Comparison of ENCODE assay signal across 13 mouse cellular contexts in the genomic region with DNA sequence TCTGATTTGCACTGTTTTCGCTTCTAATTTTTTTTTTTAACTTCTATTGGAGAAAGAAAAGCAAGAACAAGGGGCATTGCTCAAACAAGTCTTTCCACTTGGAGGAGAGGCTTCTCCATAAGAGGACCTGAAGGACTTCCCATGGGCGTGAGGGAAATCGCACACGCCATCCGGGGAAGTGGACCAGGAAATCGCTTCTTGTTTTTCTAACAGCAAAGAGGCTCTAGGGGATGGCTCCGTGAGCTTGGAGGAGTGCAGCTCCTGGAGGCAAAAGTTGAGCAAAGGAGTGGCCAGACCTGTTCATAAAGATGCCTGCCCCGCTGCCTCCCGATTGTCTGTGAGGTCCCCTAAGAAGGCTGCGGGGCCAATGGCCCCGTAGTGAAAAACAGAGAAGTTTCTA. TPM values are rescaled to one million over a fixed set of nuclear protein-coding genes. Genes with fewer than 3 reads are reported as not detected.
DNase-seq lines count a peak whose midpoint lies in the region; TF ChIP-seq lines count a peak whose summit lies in the region.
"Had no signal": no experiment of that assay in that cellular context is flagged by ENCODE, and none has a peak within 500 bp of the region (broad histone marks: within the 10 kb centered on the region; RNA-seq: fewer than 3 reads in every experiment).

No protein-coding gene starts in this region.

- intact Hi-C loops in heart, adult 2 months (cut with DNase I): loop anchor here (2.0 kb wide), 1 partner anchor 22 kb away; no protein-coding TSS in a partner anchor
- intact Hi-C loops in heart, postnatal 36 days (cut with DNase I): no loop called here

- no peaks in the 10 kb centered on the region for H3K27me3 ChIP-seq in heart, adult 2 months (ENCODE audit: control insufficient read depth, insufficient read depth, low read length)
- H3K27me3 ChIP-seq: midbrain, embryonic 13.5 days had no signal

- TF ChIP-seq CTCF in heart, adult 2 months (IDR thresholded peaks at IDR 0.05): no peak

- H3K79me2 ChIP-seq in heart, adult 2 months (replicated peaks; ENCODE audit: control insufficient read depth, insufficient read depth, low read length): 0 out of 2 replicates have a peak, but pooled peaks cover 2% of the 10 kb centered on the region

- TF ChIP-seq POLR2A in heart, adult 2 months (IDR thresholded peaks at IDR 0.05; ENCODE audit: insufficient read depth, low read depth, low read length): peak; percentile 94

- peak overlapping the region; percentile 61 for H3K4me3 ChIP-seq in heart, adult 2 months
- H3K4me3 ChIP-seq: midbrain, embryonic 13.5 days had no signal

- peak overlapping the region; percentile 88 for H3K27ac ChIP-seq in heart, adult 2 months
- H3K27ac ChIP-seq: hindbrain, embryonic 14.5 days; midbrain, embryonic 13.5 days had no signal

- peak overlapping the region; percentile 80 for H3K9ac ChIP-seq in heart, adult 2 months (ENCODE audit: low read depth, low read length)
- H3K9ac ChIP-seq: hindbrain, embryonic 14.5 days; midbrain, embryonic 13.5 days had no signal

- 47% methylated on average over 11 of the region's 11 CpGs for WGBS in heart, adult 2 months

- peak; percentile 86 for TF ChIP-seq EP300 in heart, adult 2 months (IDR thresholded peaks at IDR 0.05; ENCODE audit: insufficient read depth, low read depth, low read length)

- peaks cover 2% of the 10 kb centered on the region for H3K36me3 ChIP-seq in heart, adult 2 months (ENCODE audit: control insufficient read depth, insufficient read depth, low read length)
- H3K36me3 ChIP-seq: midbrain, embryonic 13.5 days had no signal

- peak; percentile 27 for DNase-seq in kidney, adult 9 months
- DNase-seq in kidney, postnatal 4 days: no peak
- peak; percentile 65 for DNase-seq in heart, adult 2 months
- peak; percentile 47 to 55 for DNase-seq in heart, postnatal 36 days
- DNase-seq in lung, postnatal 25 days (ENCODE audit: low spot score): peak; percentile 79
- DNase-seq in ovary, postnatal 36 days (ENCODE audit: low spot score): no peak
- no peak for DNase-seq in urinary bladder, postnatal 4 days (ENCODE audit: low spot score in 2 of 2)
- DNase-seq in adrenal gland, adult 8-10 months: no peak
- DNase-seq: cerebellum, postnatal 25 days; liver had no signal

- H3K4me1 ChIP-seq in heart, adult 2 months (ENCODE audit: control insufficient read depth, insufficient read depth, low read length): peaks cover 12% of the 10 kb centered on the region

RNA-seq across cellular contexts. Expression of a gene that starts 29.0 kb away (rescaled TPM):
- 100 to 1,000 TPM; 184 to 231 TPM for total RNA-seq in heart, adult 2 months (2021)
- polyA plus RNA-seq in heart, adult 2 months (2012; rRNA removed): 57.7 and 116 TPM in 2 replicates
- total RNA-seq in heart, postnatal 36 days (2021): 100 to 1,000 TPM; 209 to 282 TPM
- 100 to 1,000 TPM in 2 of 4 experiments, 10 to 100 TPM in 2; 79.8 to 113 (median 100) TPM for total RNA-seq in adrenal gland, adult 8-10 months (2022)
- polyA plus RNA-seq: CD4-positive, CD25-positive, alpha-beta regulatory T cell, adult 4 months had no signal

Comparison
In these comparisons a context has a peak if more than half of its experiments do, and no peak if none do; other contexts are left out.
1. DNase-seq: peak in kidney, adult 9 months (single experiment), heart, adult 2 months (2 of 2), heart, postnatal 36 days (2 of 2) and lung, postnatal 25 days (single experiment); none in kidney, postnatal 4 days (0 of 2), ovary, postnatal 36 days (single experiment), urinary bladder, postnatal 4 days (0 of 2) and adrenal gland, adult 8-10 months (single experiment).